Mouse (Mus musculus): ENCODE measurements around the gene Gm49366. TPM values are rescaled to one million over a fixed set of nuclear protein-coding genes. Genes with fewer than 3 reads are reported as not detected.
"Not testable (repeated sequence)": the region's sequence is repeated elsewhere in the genome, so short reads cannot be mapped to it uniquely, and the experiment has no call there.

Gm49366 gene
- total and polyA plus RNA-seq, 3 experiments: not detected

DNA sequence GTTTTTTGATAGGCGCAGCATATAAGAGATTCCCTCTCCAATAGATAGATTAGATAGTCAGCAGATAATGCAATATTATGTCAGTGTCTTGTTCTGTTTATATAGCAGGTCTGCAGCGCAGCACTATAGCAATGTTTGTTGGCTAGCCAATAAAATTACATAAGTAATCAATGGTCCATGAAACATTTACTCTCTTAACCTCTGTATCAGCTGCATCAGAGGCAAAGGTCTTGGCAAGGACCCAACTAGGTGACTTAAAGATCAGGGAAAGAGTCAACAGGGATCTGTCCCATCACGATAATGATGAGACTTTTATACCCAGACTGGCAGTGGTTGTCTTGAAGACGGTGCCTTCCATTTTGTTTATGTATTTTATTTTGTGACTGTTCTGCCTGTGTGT lies 5.9 kb upstream of the Gm49366 start:
- no peak for DNase-seq

DNA sequence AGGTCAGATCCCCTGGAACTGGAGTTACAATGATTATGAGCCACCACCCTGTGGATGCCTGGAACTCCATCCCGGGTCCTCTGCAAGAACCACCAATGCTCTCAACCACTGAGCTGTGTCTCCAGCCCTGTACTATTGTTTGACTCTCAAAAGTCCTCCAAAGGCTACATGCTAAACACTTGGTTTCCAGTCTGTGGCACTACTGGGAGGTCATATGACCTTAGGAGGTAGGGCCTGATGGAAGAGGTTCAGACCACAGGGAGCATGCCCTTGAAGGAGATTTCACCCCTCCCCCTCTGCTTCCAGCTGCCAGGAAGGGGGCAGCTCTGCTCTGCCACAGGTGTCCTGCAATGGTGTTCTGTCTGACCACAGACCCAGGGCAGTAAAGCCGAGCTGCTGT lies 5.4 kb upstream of the Gm49366 start:
- DNase-seq: not testable (repeated sequence)

DNA sequence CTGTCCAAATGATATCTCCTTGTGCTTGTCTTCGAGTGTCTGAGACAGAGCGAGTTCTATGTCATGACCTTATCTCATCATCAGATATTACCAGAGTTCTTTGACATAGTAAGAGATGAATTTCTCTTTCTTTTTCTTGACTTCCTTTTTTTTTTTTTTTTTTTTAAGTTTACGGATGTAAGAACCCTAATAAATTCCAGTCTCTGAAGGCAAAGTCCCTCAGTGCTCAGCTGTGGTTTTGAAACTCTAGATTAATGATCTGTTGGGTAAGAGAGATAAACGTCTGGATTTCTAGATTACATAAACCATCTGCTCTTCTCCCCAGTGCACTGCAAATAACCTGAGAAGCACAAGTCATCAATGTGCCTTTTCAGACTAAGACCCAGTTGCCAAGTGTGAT lies 4.6 kb upstream of the Gm49366 start:
- DNase-seq: no peak

DNA sequence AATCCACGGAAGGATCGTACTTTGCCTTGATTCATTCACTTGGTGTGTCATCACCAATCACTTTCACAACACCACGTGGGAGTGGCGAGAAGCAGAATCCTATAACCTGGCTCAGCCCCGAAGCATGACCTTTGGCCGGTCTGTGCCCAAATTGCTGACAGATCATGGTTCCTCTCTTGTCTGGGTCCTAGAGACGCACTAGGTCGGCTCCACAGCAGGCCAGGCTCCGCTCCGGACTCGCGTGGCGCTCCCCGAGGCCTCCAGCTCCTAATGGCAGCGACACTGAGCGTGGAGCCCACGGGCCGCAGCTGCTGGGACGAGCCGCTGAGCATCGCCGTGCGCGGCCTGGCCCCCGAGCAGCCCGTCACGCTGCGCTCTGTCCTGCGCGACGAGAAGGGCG lies 494 bp upstream of the Gm49366 start, which contains the start of gene Acot4:
Gene Acot4, plus strand, starts transcription at position 139 of the 400 bp plus-strand sequence.
- peak; percentile 70 for DNase-seq

DNA sequence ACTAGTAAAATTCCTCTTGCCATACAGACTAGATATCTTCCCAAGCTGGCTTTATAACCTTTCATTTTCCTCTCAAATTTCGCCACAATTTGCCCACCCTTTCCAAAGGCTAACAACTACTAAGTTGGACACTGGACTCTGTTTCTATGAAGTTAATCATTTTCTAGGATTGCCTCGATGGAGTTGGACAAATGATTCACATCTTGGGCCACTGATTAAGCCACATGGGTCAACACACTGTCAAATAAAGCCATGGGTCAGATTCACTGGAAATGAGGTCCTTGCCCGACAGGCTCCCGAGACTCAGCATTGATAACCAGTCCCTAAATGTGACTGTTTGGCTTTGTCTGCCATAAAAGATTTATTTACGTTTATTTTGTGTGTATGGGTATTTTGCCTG lies 3.5 kb downstream of the Gm49366 start:
- no peak for DNase-seq

DNA sequence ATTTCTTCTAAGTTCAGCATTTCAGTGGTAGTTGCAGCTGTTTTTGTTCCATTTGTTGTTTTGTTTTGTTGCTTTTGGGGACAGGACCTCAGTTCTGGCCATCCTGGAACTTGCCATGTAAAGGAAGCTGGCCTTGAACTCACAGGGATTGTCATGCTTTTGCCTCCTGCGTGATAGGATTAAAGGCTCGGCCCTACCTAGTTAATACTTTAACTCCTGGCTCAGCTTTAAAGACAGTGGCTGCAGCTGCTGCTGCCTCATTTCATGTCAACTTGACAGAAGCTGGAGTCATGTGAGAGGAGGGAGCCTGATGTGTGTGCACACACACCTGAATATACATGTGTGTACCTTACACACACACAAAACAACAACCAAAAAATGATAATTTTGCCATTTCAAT lies 5.3 kb downstream of the Gm49366 start:
- DNase-seq: no peak

DNA sequence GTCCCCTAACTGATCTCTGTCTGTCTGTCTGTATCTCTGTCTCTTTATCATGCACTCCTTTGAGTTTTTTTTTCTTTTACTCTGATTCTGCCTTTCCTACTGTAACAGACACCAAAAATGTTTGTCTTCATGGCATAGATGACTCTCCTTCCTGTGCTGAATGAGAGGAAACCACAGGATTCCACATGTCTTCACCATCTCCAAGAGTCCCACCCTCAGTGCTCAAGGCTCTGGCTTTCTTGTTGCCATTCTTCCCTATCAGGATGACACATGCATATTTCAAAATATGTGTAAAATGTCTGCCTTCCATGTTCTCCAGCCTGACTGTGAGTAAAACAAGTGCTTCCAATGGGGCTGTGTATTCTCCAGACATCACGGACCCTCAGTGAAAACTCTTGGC lies 8.2 kb downstream of the Gm49366 start:
- DNase-seq: no peak

DNA sequence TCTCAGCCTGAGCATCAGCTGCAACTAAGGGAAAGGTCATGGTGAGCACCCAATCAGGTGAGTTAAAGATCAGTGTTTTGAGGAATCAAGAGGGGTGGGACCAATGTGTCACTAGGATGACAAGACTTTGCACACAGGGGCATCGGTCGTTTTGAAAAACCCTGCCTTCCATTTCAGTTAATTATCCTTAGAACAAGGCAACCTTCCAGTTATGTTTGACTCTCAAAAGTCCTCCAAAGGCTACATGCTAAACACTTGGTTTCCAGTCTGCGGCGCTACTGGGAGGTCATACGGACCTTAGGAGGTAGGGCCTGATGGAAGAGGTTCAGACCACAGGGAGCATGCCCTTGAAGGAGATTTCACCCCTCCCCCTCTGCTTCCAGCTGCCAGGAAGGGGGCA lies 12.0 kb downstream of the Gm49366 start:
- DNase-seq: not testable (repeated sequence)

DNA sequence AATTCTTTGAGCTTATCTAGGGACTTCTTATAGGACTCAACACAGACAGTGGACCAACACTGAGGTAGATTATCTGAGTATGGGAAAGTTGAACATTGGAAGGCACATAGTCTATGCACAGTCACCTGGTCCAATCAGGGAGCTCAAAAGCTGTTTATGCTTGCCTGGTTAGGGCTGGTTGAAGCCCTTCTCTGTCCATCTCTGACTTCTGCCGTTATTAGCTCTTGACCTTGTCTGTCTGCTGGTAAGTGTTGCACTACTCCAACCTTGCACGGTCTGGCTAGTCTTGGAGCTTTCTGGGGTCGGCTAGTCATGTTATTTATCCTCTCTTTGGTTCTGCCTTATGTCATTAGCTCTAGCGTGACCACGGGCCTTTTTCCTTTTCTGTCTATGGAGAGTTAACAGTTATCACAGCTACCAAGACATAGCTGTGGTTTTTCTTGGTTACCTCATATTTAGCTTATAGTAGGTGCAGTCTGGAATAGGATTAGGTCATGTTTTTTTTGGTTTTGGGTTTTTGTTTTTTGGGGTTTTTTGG lies 13.3 kb downstream of the Gm49366 start, which contains the start of gene Acot3:
Gene Acot3, plus strand, starts transcription at position 208 of the 538 bp plus-strand sequence.
- DNase-seq: no peak

DNA sequence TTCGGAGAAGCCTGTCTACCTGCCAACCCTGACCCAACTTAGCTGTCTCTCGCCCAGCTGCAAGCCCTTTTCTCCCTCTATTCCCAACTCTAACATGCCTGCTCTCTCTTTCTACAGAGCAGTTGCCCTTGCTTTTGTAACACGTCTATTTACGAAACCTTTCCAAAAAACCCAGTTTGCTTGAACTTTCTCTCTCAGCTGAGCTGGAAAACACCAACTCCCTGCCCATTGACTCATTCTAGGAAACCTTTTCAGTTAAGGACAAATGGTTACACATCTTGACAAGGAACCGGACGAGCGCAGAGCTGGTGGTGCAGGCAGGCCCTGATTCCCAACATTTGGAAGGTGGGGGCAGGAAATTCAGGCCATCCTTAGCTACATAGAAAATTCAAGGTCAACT lies 13.9 kb downstream of the Gm49366 start:
- DNase-seq: peak; percentile 19

DNA sequence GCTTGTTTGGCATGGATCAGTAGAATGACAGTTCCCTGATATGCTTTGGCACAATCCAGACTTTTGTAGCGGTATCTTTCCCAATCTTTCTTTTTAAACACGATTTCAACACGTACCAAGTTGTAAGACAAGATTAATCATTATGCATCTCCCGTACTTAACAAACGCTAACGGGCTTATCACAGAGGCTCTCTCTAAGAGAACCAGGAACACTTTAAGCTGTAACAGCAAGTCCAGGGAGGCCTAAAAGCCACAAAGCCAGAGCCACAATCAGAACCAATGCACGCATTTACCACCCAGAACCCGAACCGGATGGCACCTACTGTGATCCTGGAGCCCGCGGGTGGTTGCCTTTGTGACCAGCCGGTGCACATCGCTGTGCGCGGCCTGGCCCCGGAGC lies 14.4 kb downstream of the Gm49366 start:
- DNase-seq: peak; percentile 21

DNA sequence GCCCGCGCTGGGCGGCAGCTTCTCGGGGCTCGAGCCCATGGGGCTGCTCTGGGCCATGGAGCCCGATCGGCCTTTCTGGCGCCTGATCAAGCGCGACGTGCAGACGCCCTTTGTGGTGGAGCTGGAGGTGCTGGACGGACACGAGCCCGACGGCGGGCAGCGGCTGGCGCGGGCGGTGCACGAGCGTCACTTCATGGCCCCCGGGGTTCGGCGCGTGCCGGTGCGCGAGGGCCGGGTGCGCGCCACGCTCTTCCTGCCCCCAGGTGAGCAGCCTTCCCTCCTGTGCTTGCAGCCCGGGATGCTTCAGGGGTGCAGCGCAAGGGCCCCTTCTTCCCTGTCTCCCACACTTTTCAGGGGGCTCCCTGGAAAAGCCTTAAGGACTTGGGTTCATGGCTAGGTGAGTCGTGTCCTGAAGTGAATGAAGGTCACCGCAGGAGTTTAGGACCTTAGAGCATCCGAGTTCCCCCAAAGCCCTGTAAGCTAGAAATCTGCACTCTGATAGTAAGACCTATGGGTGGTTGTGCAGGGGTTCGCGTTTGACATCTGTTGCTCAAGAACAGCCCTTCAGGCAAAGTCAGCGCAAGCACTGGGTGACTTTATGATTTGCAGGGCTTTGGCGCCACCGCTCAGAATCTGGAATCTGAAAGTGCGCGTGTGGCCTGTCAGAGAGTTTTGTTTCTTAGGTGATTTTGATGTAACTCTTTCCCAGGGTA lies 15.1 kb downstream of the Gm49366 start:
- DNase-seq: peak; percentile 20

DNA sequence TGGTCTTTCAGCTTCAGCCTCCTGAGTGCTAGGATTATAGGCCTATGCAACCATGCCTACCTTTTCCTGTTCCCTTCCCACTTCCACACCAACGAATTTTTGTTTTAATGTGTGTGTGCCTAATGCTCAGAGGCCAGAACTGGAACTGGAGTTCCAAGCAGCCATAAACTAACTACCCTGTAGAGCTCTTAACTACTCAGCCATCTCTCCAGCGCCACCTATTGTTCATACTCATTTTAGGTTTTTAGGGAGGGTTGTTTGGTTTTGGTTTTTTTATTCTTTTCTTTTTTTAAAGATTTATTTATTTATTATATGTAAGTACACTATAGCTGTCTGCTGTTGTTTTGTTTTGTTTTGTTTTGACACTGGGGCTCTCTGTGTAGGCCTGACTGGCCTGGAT lies 22.2 kb downstream of the Gm49366 start:
- no peak for DNase-seq

DNA sequence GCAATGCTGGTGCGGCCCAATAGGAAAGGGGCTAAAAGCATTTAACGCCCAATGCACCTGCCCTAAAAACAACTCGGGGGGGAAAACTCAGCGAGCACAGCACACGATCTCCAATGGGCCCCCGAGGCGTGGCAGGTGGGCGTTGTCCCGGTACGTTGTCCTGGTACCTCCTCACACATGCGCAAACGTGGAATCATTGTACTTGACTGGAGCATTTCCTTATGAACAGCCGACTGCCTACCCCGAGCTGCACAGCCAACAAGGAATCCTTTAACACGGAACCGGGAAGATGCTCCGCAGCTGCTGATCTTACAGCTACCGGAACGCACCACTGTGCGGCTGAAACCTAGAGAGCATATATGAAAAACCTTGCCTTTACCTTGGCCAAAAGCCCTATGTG lies 23.6 kb downstream of the Gm49366 start:
- DNase-seq: no peak

DNA sequence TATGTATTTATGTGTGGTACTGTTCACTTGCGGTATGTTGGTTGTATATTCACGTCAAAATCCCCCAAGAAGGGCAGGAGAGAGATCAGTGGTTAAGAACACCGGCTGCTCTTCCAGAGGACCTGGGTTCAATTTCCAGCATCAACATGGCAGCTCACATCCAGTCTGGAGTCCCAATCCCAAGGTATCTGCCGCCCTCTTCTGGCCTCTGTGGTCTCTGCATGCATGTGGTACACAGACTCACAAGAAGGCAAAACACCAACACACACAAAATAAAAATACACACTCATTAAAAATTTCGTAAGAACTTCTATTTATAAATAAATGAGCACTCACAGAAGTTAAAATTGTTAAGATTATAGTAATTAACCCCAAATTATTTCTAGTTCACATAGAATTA lies 24.5 kb downstream of the Gm49366 start:
- no peak for DNase-seq

DNA sequence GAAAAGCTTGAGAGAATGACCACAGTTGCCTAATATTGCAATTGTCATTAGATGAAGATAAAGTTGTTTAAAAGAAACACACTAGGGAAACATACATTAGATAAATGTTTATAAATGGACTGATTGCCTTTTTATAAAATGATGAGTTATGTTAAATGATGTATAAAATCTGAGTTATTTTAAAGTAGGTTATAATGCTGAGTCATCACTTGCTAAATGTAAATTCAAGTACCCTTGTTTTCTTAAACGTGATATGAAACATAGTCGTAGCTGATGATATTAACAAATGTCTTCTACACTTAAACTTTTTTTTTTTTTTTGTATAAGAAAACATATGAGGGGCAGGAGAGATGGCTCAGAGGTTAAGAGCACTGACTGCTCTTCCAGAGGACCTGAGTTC lies 25.1 kb downstream of the Gm49366 start:
- DNase-seq: no peak

DNA sequence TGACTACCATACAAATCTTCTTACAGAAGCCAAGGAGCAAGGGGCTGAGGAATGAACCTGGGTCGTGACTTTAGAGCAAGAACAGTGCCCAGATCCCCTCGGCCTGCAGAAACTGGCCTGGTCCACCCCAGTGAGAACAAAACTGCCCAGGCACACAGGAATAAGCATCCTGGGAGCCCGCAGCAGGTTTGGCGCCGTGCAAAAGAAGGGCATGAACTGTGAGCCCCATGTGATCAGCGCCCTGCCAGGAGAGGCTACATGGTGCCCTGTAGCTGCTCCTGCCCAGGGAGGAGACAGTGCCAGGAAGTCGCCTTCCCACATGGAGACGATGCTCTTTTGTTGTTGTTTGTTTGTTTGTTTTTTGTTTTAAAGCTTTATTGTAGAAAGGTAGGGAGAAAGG lies 25.9 kb downstream of the Gm49366 start:
- no peak for DNase-seq

DNA sequence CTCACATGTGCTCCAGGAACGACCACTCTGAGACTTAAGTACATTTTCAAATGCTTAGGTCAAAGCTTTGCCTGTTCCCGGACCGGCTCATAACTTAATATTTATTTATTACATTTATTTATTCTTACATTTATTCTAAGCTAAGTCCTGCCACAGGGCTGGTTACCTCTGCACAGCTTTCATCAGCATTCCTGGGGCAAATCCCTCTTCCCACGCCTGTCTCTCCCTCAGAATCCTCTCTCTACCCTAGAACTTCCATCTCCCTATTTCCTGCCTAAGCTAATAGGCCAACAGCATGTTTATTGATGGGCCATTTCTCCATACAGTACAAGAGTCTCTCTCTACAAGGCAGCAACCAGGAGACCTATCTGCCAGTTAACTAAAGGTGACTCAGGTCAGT lies 29.0 kb downstream of the Gm49366 start:
- no peak for DNase-seq

DNA sequence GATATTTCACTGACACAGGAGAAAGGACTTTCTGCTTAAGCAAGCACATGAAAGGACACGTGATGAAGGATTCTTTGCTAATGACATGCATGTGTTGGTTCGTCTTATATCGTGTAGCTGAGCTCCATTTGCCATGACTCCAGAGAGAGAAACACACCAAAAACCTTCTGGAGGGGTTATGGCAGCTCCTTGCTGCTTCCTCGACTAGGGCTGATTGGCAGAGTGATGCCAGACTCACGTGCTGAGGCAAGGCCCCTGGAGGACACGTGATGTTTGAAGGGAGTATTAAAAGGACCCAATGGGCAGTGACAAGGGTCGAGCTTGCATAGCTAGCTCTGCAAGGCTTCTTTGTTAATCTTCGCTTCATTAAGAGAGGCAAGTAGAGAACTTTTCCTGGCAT lies 29.6 kb downstream of the Gm49366 start:
- no peak for DNase-seq

DNA sequence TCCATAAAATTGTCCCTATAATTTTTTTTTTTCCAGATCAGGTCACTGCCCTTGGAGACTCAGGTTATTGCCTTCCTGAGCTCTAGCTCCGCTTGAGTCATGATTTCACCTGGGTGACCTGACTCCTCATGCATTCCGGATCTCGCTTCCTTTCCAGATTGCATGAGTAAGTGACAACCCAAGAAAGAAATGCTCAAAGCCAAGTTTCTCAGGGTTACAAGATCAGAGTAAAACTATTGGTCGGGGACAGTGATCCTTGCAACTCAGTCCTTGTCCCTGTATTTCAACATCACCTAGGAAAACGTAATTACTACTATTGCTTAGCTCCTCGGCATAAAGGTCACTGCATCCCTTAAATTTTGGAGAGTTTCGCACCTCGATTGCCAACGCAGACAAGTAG lies 30.3 kb downstream of the Gm49366 start, which contains the start of gene Acot5:
Gene Acot5, plus strand, starts transcription at position 340 of the 400 bp plus-strand sequence.
- peak; percentile 13 for DNase-seq

DNA sequence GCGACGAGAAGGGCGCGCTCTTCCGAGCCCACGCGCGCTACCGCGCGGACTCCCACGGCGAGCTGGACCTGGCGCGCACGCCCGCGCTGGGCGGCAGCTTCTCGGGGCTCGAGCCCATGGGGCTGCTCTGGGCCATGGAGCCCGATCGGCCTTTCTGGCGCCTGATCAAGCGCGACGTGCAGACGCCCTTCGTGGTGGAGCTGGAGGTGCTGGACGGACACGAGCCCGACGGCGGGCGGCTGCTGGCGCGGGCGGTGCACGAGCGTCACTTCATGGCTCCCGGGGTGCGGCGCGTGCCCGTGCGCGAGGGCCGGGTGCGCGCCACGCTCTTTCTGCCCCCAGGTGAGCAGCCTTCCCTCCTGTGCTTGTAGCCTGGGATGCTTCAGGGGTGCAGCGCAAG lies 30.8 kb downstream of the Gm49366 start:
- DNase-seq: peak; percentile 67

DNA sequence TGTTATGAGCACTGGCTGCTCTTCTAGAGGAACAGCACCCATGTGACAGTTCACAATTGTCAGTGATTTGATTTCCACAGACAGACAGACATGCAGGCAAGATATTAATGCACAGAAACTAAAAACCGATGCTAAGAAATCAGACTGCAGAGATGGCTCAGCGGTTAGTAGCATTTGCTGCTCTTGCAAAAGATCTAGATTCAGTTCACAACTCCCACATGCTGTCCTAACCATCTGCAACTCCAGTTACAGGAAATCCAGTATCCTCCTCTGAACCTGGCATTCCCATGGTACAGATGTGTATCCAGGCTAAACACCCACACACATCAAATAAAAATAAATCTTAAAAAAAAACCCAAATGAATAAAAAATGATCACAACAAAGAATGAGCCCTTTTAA lies 33.0 kb downstream of the Gm49366 start:
- no peak for DNase-seq

DNA sequence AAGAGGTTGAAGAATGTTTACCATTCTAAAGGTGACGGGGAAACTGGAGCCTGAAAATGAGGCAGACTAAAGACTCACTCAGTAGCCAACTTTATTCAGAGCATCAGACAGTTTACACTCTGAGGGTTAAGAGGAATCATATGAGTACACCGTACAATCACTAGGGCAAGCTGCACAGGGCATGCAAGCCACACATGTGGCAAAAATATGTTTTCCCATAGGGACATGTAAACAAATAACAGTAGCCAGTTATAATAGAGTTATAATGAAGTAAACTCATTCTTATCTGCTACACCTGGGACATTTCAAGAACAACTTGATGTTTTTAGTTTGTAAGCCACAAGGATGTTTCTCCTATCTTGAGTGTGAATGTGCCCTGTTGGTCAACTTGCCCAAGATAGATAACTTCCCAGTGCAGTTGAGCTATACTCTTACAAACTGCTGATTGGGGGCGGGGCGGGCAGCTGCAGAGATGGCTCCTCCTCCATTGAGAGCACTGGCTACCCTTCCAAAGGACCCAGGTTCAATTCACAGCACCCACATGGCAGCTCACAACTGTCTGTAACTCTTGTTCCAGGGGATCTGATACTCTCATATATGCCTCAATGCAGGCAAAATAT lies 38.7 kb downstream of the Gm49366 start:
- no peak for DNase-seq

DNA sequence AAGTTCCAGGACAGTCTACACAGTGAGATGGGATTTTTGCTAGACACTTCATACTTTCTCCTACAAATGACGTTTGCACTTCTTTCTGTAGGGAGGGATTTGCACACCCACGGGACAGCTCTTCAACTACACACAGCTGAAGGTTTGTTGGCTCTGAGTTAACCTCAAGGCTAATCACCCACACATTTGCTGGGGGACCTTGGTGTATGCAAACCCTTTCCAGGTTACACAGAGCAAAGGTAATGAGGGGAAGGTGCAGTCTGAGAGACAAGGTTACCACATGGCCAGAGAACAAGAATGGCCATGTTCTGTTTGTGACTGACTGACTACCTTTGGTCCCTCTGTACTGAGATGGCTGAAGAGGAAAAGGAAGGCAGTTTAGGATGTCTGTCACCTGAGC lies 45.1 kb downstream of the Gm49366 start:
- DNase-seq: no peak

All from adrenal gland, adult 2 months (tissue).